Mouse (Mus musculus): Measurements from ENCODE around the gene Mfsd4a.
A peak's percentile ranks its signal among the peaks of the same experiment; 100 is the strongest.

The Mfsd4a gene

DNA sequence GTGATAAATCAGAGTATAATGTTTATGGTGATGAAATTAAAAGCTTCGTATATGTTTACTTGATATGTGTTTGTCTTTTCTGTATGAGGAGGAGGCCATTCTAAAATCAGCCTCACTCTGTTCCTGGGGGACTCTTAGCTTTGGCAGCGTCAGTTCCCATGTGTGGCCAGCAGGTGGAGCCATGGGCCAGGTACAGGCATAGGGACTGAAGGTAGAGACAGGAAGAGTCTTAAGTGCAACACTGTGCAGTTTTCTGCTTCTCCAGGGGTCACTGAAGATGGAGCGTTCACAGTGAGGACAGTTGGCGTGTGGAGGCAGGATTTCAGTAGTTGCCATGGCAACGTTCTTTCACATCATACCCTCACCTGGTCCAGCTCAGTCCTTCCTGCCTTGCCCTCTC lies 85.0 kb downstream of the Mfsd4a start:
- peak; percentile 78 for DNase-seq

DNA sequence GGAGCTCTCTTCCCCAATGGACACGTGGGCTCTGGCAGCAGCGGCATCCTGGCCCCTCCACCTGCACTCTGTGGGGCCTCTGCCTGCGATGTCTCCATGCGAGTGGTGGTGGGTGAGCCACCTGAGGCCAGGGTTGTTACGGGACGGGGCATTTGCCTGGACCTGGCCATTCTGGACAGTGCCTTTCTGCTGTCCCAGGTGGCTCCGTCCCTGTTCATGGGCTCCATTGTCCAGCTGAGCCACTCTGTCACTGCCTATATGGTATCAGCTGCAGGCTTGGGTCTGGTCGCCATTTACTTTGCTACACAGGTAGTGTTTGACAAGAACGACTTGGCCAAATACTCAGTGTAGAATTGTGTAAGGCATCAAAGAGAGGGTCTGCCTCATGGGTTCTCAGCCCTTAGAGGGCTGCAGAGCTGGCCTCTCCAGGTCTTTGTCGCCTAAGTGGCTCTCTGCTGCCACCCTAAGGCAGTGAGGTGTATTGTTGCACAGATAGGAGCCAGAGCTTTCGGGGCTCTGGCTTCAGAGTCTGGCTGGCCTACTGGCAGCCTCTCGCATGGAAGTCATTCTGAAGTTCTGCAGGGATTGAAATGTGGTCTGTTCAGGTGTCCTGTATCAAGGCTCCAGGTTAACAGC lies 86.4 kb downstream of the Mfsd4a start:
- peak; percentile 87 for DNase-seq

DNA sequence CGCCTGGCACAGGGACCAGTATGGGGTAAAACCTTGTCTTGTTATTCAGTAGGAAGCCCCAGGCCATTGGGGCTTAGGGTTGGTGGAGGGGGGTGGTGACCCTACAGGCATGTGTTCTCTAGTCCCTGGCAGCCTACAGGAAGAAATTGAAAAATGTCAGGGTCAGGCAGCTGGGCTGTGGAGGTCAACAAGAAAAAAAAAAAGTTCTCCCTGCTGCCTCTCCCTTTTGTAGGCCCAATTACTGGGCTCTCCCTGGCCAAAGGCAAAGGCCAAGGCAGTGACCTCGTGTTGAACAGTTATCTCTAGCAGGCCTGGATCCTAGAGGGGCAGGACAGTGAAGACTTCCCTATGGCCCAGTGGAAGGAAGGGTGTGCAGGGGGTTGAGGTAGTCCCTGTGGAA lies 87.4 kb downstream of the Mfsd4a start:
- no peak for DNase-seq

DNA sequence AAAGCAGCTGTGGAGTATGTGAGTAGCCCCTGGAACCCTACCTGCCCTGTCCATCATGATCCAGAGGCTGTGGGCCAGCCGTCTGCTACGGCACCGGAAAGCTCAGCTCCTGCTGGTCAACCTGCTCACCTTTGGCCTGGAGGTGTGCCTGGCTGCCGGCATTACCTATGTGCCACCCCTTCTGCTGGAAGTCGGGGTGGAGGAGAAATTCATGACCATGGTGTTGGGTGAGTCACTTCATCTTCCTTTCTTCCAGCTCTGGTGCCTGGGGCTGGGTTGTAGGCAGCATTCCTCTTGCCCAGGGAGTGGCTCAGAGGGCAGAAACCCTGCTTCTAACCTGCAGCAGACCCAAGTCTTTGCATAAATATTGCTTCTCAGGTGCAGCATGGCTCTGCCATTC lies 91.0 kb downstream of the Mfsd4a start:
- no peak for DNase-seq

DNA sequence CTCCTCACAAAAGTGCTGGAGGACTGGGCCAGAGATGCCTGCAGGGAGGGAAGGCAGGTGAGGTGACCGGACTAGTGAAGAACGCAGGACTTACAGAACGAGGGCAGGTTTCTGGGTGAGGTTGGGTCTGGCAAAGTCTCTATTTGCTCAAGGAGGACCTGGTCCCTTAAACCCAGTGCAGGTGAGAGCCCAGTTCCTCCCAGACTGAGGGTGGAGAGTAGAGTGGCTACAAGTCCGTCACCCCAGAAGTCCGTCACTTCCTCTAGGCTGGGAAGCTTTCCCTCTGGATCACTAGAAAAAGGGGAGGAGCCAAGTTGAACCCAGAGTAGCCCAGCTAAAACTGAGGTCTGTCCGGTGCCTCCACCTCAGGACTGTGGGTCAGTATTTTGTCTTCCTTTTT lies 93.9 kb downstream of the Mfsd4a start:
- DNase-seq: no peak

Measured in embryo, embryonic 11 days (tissue).